Mouse (Mus musculus) spleen, adult 2 months (tissue): Measurements from ENCODE around the gene Lmx1a.

Source experiments
- CTCF ChIP-seq: fragments of 200-500 bp; IDR thresholded peaks from 2 replicates; pipeline ENCODE4 v1.5.1; 2011; ENCODE audit warnings: mild to moderate bottlenecking, inconsistent platforms; ENCODE audit not compliant: insufficient read depth, insufficient read length, insufficient replicate concordance; ENCODE audit errors: extremely low read depth
- POLR2A ChIP-seq: fragments of 200-500 bp; IDR thresholded peaks from 2 replicates; pipeline ENCODE4 v1.6.1; 2011; ENCODE audit warnings: low read depth, low read length, inconsistent platforms

DNA sequence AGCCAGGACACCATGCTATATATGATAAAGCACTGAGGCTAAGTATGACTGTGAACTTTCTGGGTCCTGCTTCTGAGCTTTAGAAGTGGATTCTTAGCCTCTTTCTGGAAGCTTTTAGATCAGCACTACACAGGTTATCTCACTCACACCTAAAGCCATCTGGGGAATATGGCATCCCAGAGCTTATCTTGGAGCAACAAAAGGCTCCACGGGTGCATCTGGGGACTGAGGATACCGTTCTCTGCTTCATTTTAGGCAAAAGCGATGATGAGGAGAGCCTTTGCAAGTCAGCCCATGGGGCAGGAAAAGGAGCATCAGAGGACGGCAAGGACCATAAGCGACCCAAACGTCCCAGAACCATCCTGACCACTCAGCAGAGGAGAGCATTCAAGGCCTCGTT is 141.3 kb downstream of the Lmx1a start:
- TF ChIP-seq POLR2A = no peak
- TF ChIP-seq CTCF = no peak
